Mouse (Mus musculus): ENCODE measurements around the gene Actn1. TPM values are rescaled to one million over a fixed set of nuclear protein-coding genes. Genes with fewer than 3 reads are reported as not detected.

Actn1 gene
- total RNA-seq, 2 experiments from 2014 or later: 69.2 to 77.9 TPM

Other genes starting within 250 kb of the Actn1 start
- gene Zfp36l1, start 147.4 kb downstream of the Actn1 start, total RNA-seq (2021): 10 to 100 TPM; 46.9 to 54.7 TPM
- 10 to 100 TPM; 64.6 to 67.3 TPM for gene Dcaf5, start 176.2 kb upstream of the Actn1 start, total RNA-seq (2021)
- gene Exd2, start 202.7 kb upstream of the Actn1 start, total RNA-seq (2021): 10 to 100 TPM; 61.7 to 64.9 TPM